ENCODE assay signal across 17 mouse cellular contexts in genomic region chr3:48100847-48101246, GRCm38 (mm10).
DNase-seq lines count a peak whose midpoint lies in the region; ATAC-seq lines count a peak whose summit lies in the region.
"Had no signal": no experiment of that assay in that cellular context is flagged by ENCODE, and none has a peak within 500 bp of the region (broad histone marks: within the 10 kb centered on the region; RNA-seq: fewer than 3 reads in every experiment).

No protein-coding gene starts in this region.

- peak; percentile 10 for DNase-seq in 416B (ENCODE audit: low read depth)
- DNase-seq in A20 (ENCODE audit: low read depth, low spot score), result peak; percentile 19
- no peak for DNase-seq in lung, postnatal 14 days
- DNase-seq in cerebellum, adult 9-10 months, result no peak
- DNase-seq in layer of hippocampus, adult 9-11 months, result no peak
- DNase-seq: adrenal gland, postnatal 36 days; cerebellum, adult 8-10 months; heart, adult 11 months; heart, postnatal 36 days; kidney, adult 18-20 months; kidney, postnatal 4 days; layer of hippocampus, postnatal 36 days; left cerebral cortex, postnatal 4 days; thymus, postnatal 4 days had no signal

- peak; percentile 95 for ATAC-seq in common myeloid progenitor, adult 5-6 weeks (replicated peaks; ENCODE audit: low read depth, poor library complexity, severe bottlenecking)
- peak; percentile 100 for ATAC-seq in megakaryocyte progenitor cell, adult 5-6 weeks (replicated peaks; ENCODE audit: poor library complexity)
- ATAC-seq: forebrain, embryonic 16.5 days had no signal

Comparison
In these comparisons a context has a peak if more than half of its experiments do, and no peak if none do; other contexts are left out.
1. DNase-seq: peak in 416B (single experiment) and A20 (single experiment); none in lung, postnatal 14 days (single experiment), cerebellum, adult 9-10 months (single experiment) and layer of hippocampus, adult 9-11 months (single experiment).